Mouse (Mus musculus) hindbrain, embryonic 11.5 days (tissue): ENCODE data around the gene Emid1. TPM values are rescaled to one million over a fixed set of nuclear protein-coding genes. Genes with fewer than 3 reads are reported as not detected.

ENCODE experiments used
- ATAC-seq: fragments of 200-750 bp; cut with Nextera tagmentation; 2 replicates; pipeline ENCODE4 v1.8.0; 2017; ENCODE audit warnings: mild to moderate bottlenecking, moderate TSS enrichment, moderate library complexity; ENCODE audit not compliant: low FRiP score
- DNase-seq: peaks from one replicate; pipeline ENCODE4 v3.0.0-alpha.2; 2015; ENCODE audit warnings: low spot score
- H3K27ac ChIP-seq: fragments of 300-500 bp; sonication (generic); 2 replicates; pipeline ENCODE4 v1.5.1; 2014; ENCODE audit warnings: mild to moderate bottlenecking, low read depth, low read length
- H3K27me3 ChIP-seq: fragments of 300-500 bp; sonication (generic); 2 replicates; pipeline ENCODE4 v1.6.1; 2014; ENCODE audit warnings: mild to moderate bottlenecking, low read length, moderate library complexity, mixed read lengths; ENCODE audit not compliant: control insufficient read depth, insufficient read depth
- H3K36me3 ChIP-seq: fragments of 300-500 bp; sonication (generic); 2 replicates; pipeline ENCODE4 v1.6.1; 2014; ENCODE audit warnings: mild to moderate bottlenecking, low read length, moderate library complexity, mixed read lengths; ENCODE audit not compliant: control insufficient read depth, insufficient read depth
- H3K4me1 ChIP-seq: fragments of 300-500 bp; sonication (generic); replicated peaks from 2 replicates; pipeline ENCODE4 v1.6.1; 2014; ENCODE audit warnings: low read length, mixed read lengths; ENCODE audit not compliant: control insufficient read depth, insufficient read depth
- H3K4me2 ChIP-seq: fragments of 300-500 bp; sonication (generic); replicated peaks from 2 replicates; pipeline ENCODE4 v1.6.1; 2014; ENCODE audit warnings: mild to moderate bottlenecking, low read depth, low read length
- H3K4me3 ChIP-seq: fragments of 300-500 bp; sonication (generic); 2 replicates; pipeline ENCODE4 v1.5.1; 2014; ENCODE audit warnings: low read depth, low read length
- H3K9ac ChIP-seq: fragments of 300-500 bp; sonication (generic); 2 replicates; pipeline ENCODE4 v1.6.1; 2014; ENCODE audit warnings: low read depth, low read length
- H3K9me3 ChIP-seq: fragments of 300-500 bp; sonication (generic); 2 replicates; pipeline ENCODE4 v1.6.1; 2016; ENCODE audit warnings: low read length; ENCODE audit not compliant: control insufficient read depth
- WGBS: fragments of 180-500 bp; shearing (Covaris S2); extraction: QIAGEN DNeasy Blood & Tissue Kit; methylation state at CpG from one replicate; pipeline ENCODE4 v1.1.7; 2014; 5-methylcytosine and 5-hydroxymethylcytosine counted together
- polyA plus RNA-seq: library from polyadenylated mRNA; unstranded; fragments of >200 nt; fragmentation: Nextera tagmentation; extraction: Ambion mirVana; gene quantifications from 2 replicates; pipeline ENCODE4 v1.2.1, GENCODE M21; 2014

Emid1 gene
- 19.2 and 22.7 TPM in 2 replicates for polyA plus RNA-seq

DNA sequence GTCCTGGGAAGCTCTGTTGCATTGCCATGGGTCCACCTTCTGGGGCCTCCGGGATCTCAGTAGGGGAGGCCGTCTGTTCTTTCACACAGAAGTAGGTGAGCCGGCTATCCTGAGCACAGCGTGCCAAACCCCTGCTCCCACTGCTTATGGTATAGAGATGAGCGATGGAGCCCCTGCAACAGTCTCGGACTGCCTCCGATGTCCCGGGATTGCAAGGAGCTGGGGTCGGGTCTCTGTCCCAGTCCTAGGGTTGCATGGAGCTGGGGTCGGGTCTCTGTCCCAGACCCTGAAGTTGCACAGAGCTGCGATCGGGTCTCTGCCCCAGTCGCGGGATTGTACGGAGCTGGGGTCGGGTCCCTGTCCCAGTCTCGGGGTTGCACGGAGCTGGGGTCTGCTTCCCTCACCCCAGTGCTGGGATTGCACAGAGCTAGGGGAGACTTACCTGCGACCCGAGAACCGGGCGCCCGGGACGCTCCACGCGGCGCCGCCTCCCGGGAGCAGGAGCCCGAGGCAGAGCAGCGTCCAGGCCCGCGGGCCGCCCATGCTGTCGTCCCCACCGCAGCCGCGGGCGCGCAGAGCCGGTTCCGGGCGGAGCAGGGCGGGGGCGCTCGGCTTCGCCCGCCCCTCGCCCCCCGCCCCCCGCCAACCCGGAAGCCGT, at the start of gene Emid1:
TSS of gene Emid1 (minus strand) at position 578 of the 658 bp plus-strand sequence.
- no peaks in the 10 kb centered on the region for H3K9me3 ChIP-seq
- peak within 1 kb of the TSS; percentile 96 for H3K4me2 ChIP-seq
- no peaks in the 10 kb centered on the region for H3K36me3 ChIP-seq
- H3K27me3 ChIP-seq: no peaks in the 10 kb centered on the region
- DNase-seq: peak; percentile 70
- peaks cover 20% of the 10 kb centered on the region for H3K4me1 ChIP-seq
- H3K4me3 ChIP-seq: peak within 1 kb of the TSS; percentile 52
- ATAC-seq: peak; percentile 28
- no peak within 1 kb of the TSS for H3K27ac ChIP-seq
- H3K9ac ChIP-seq: peak within 1 kb of the TSS; percentile 74
- WGBS: under 1% methylated on average over 46 of the region's 53 CpGs

DNA sequence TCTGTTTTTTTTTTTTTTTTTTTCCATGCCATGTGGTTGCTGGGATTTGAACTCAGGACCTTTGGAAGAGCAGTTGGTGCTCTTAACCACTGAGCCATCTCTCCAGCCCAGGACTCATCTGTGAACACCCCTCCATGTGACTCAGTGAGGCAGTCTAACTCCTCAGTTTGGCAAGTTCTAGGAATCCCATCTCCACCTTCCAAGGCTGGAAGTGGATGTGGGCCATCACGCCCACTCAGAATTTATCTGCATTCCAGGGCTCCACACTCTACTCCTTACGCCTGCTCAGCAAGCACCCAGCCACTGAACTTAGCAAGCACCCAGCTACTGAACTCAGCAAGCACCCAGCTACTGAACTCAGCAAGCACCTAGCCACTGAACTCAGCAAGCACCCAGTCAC, 47.8 kb upstream of the Emid1 start:
- Histone ChIP-seq H3K36me3 (no peaks in the 10 kb centered on the region), H3K9ac (no peak overlapping the region), H3K4me3 (no peak overlapping the region), H3K27me3 (no peaks in the 10 kb centered on the region), H3K9me3 (no peaks in the 10 kb centered on the region), H3K4me1 (no peaks in the 10 kb centered on the region), H3K4me2 (no peak overlapping the region), H3K27ac (no peak overlapping the region)
- ATAC-seq (no peak), DNase-seq (no peak)
- 95% methylated on average over 2 of the region's 2 CpGs for WGBS

DNA sequence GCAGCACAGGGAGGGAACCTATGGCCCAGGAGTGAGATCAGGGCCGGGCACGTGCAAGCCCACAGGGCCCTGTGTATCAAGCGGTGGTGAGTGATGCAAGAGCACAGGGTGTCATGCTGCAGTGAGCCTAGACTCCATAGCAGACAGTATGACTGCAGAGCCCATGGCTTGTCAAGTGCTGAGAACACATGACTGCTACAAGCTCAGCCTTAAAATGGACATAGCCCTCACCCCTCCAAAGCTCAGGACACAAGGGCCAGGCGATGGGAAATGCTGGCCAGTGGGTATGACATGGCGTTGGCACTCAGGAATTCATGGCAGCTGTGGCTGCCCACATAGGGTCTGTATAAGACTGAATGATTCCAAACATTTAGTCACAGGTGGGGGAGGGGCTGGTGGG, 45.0 kb upstream of the Emid1 start:
- no peaks in the 10 kb centered on the region for H3K9me3 ChIP-seq
- H3K36me3 ChIP-seq: no peaks in the 10 kb centered on the region
- H3K4me1 ChIP-seq: no peaks in the 10 kb centered on the region
- DNase-seq: no peak
- no peaks in the 10 kb centered on the region for H3K27me3 ChIP-seq
- no peak overlapping the region for H3K9ac ChIP-seq
- H3K4me3 ChIP-seq: no peak overlapping the region
- H3K27ac ChIP-seq: no peak overlapping the region
- WGBS: 81% methylated on average over 5 of the region's 5 CpGs
- H3K4me2 ChIP-seq: no peak overlapping the region
- ATAC-seq: no peak

DNA sequence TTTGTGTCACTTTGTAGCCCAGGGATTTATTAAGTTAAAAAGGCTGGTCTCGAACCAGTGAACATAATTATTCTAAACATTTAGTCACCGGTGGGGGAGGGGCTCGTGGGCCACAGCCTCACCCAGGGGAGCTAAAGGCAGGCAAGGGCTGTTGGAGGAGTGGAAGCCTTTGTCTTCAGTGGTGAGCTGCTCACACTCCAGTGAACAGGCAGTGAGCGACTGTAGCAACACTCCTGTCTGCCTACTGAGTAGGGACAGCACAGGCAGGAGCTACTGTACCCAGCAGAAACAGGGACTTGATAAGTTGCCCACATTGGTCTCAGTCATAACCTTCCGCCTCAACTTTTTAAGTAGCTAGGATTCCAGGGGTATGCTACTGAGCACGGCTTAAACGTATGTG, 44.5 kb upstream of the Emid1 start:
- Histone ChIP-seq H3K4me3 (no peak overlapping the region), H3K27me3 (no peaks in the 10 kb centered on the region), H3K36me3 (no peaks in the 10 kb centered on the region), H3K27ac (no peak overlapping the region), H3K9me3 (no peaks in the 10 kb centered on the region), H3K4me1 (no peaks in the 10 kb centered on the region), H3K4me2 (no peak overlapping the region), H3K9ac (no peak overlapping the region)
- WGBS: 64% methylated on average over 7 of the region's 7 CpGs
- DNase-seq (no peak), ATAC-seq (no peak)

DNA sequence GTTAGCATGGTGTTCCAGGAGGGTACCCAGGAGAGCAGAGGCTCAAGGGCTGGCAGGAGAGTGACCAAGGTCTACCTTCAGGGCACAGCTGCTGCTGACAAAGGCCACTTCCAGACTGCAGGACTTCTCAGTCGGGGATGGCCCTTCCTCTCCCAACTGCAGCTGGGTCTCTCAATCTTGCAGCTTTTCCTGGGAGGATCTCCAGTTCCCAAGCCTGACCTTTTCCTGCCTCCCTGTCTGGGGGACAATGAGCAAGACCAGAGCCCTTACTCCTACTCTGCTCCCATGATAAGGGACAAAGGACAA, 41.5 kb upstream of the Emid1 start:
- DNase-seq (no peak), ATAC-seq (no peak)
- Histone ChIP-seq H3K9ac (no peak overlapping the region), H3K4me3 (no peak overlapping the region), H3K9me3 (no peaks in the 10 kb centered on the region), H3K4me1 (no peaks in the 10 kb centered on the region; the same call in 1 of the 2 replicates), H3K27ac (no peak overlapping the region), H3K4me2 (no peak overlapping the region), H3K27me3 (no peaks in the 10 kb centered on the region), H3K36me3 (no peaks in the 10 kb centered on the region)
- WGBS: 71% methylated on average over 1 of the region's 1 CpGs

DNA sequence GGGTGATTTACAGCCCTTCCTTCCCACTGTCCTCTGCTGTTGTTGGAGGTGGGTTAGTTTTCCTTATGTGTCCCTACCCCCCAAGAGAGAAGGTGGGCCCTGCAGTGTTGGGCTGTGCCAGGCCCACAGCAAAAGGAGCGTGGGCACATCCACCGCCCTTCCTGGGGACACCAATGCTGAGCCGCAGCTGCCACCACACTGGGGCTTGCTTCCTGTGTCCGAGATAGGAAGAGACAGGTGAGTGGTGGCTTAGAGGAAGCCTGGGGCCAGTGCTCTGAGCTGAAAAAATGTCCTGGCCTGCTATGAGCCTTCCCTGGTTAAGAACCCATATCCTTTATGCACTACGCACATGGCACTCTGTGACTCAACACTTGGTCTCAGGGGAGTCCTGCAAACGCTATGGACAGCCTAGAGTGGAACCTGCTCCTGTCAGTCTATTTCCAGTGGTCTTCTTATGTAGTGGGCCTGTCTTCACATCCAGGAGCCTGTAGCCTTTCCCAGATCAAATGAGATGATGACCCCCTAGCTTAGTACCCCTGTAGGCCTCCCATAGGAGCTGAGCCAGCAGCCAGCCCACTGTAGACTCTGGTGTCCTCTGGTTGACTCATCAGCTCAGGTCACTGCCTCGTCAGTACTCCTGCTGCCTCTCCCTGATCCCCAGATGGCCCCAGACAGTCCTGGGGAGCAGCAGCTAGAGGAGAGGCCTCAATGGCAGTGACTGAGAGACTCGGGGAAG, 41.0 kb upstream of the Emid1 start:
- H3K27me3 ChIP-seq: no peaks in the 10 kb centered on the region
- WGBS: 81% methylated on average over 8 of the region's 8 CpGs
- H3K27ac ChIP-seq: no peak overlapping the region
- no peaks in the 10 kb centered on the region; the same call in 1 of the 2 replicates for H3K4me1 ChIP-seq
- H3K4me3 ChIP-seq: no peak overlapping the region
- H3K9me3 ChIP-seq: no peaks in the 10 kb centered on the region
- DNase-seq (no peak), ATAC-seq (no peak)
- H3K4me2 ChIP-seq: no peak overlapping the region
- no peak overlapping the region for H3K9ac ChIP-seq
- H3K36me3 ChIP-seq: no peaks in the 10 kb centered on the region

DNA sequence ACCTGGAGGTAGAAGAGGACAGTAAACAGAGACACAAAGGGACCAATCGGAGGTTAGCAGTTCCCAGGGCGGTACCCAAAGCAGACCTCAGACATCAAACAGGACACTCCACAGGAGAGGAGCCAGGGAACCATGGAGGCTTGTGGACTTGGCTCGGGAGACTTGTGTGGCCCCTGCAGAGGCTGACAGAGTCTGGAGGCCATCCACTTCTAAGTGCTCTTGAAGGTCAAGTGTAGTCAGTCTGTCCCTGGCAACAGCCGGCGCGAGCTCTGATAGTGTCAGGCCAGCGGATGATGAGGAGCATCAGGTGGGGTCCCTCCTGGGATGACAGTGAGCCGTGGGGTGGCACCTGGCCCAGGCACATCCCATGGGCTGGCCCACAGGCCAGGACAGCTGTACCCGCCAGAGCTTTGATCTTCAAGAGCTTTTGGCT, 40.0 kb upstream of the Emid1 start:
- H3K4me1 ChIP-seq: no peaks in the 10 kb centered on the region; the same call in 1 of the 2 replicates
- ATAC-seq (no peak), DNase-seq (no peak)
- H3K36me3 ChIP-seq: no peaks in the 10 kb centered on the region
- no peak overlapping the region for H3K4me3 ChIP-seq
- no peak overlapping the region for H3K4me2 ChIP-seq
- no peak overlapping the region for H3K27ac ChIP-seq
- no peaks in the 10 kb centered on the region for H3K27me3 ChIP-seq
- WGBS: 63% methylated on average over 9 of the region's 9 CpGs
- H3K9ac ChIP-seq: no peak overlapping the region
- no peaks in the 10 kb centered on the region for H3K9me3 ChIP-seq

DNA sequence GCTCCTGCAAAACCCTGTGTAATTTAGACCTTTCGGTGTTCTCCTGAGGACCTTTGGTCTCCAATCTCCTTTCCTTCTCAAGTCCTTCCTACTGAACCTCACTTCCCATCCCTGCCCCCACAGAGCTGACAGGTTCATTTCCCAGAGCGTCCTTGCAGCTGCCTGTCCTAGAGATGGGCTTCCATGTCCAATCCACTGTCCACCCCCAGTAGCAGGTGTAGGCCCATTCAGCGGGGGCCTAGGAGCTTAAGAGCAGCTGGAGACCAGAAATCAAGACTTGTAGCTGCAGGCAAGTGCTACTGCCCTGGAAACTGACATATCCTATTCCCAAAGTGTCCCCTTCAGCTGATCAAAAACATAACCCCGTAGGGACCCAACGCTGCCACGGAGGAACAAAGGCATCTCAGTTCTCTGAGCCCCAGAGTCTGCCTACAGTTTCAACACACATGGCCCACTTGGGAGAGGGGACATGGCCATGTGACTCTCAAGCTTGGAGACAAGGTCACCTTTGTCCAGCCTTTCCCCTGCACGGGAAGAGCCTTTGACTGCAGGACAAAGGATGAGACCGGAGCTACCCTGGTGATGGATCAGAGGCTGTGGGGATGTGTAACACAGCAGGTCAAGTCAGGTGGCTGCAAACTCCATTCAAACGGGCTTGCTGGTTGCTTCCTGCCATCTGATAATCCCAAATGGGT, 37.3 kb upstream of the Emid1 start:
- ATAC-seq (no peak), DNase-seq (no peak)
- Histone ChIP-seq H3K27me3 (no peaks in the 10 kb centered on the region), H3K9ac (no peak overlapping the region), H3K36me3 (no peaks in the 10 kb centered on the region), H3K4me3 (no peak overlapping the region), H3K27ac (no peak overlapping the region), H3K4me1 (peaks cover under 1% of the 10 kb centered on the region; the same call in 1 of the 2 replicates), H3K9me3 (no peaks in the 10 kb centered on the region), H3K4me2 (no peak overlapping the region)
- 57% methylated on average over 9 of the region's 9 CpGs for WGBS
